Mouse (Mus musculus): ENCODE measurements around the gene Fcrla.

GRCm38 (mm10) chr1:170974736-170975135 is 47.4 kb upstream of the Fcrla start:
- TF ChIP-seq POLR2A (IDR thresholded peaks at IDR 0.05; ENCODE audit: borderline replicate concordance, extremely low read depth, low read depth, low read length) (no peak), CTCF (IDR thresholded peaks at IDR 0.05; ENCODE audit: insufficient read depth, low read length) (no peak)
